Mouse (Mus musculus) embryonic facial prominence, embryonic 12.5 days (tissue): Measurements from ENCODE around the gene Ripk1. TPM values are rescaled to one million over a fixed set of nuclear protein-coding genes. Genes with fewer than 3 reads are reported as not detected.
A peak's percentile ranks its signal among the peaks of the same experiment; 100 is the strongest.
"Not testable (repeated sequence)": the region's sequence is repeated elsewhere in the genome, so short reads cannot be mapped to it uniquely, and the experiment has no call there.

ENCODE experiments used
- ATAC-seq: fragments of 200-750 bp; cut with Nextera tagmentation; 2 replicates; pipeline ENCODE4 v1.8.0; 2017; ENCODE audit not compliant: insufficient number of reproducible peaks, insufficient read depth, low FRiP score, low TSS enrichment
- H3K27ac ChIP-seq: fragments of 300-500 bp; sonication (generic); 2 replicates; pipeline ENCODE4 v1.5.1; 2016; ENCODE audit warnings: mild to moderate bottlenecking
- H3K27me3 ChIP-seq: fragments of 300-500 bp; sonication (generic); 2 replicates; pipeline ENCODE4 v1.6.1; 2016; ENCODE audit warnings: mild to moderate bottlenecking, moderate library complexity
- H3K36me3 ChIP-seq: fragments of 300-500 bp; sonication (generic); 2 replicates; pipeline ENCODE4 v1.6.1; 2016; ENCODE audit warnings: mild to moderate bottlenecking
- H3K4me1 ChIP-seq: fragments of 300-500 bp; sonication (generic); 2 replicates; pipeline ENCODE4 v1.6.1; 2016
- H3K4me2 ChIP-seq: fragments of 300-500 bp; sonication (generic); replicated peaks from 2 replicates; pipeline ENCODE4 v1.6.1; 2016; ENCODE audit warnings: mild to moderate bottlenecking, moderate library complexity
- H3K4me3 ChIP-seq: fragments of 300-500 bp; sonication (generic); 2 replicates; pipeline ENCODE4 v1.5.1; 2016; ENCODE audit warnings: mild to moderate bottlenecking
- H3K9ac ChIP-seq: fragments of 300-500 bp; sonication (generic); 2 replicates; pipeline ENCODE4 v1.6.1; 2016; ENCODE audit warnings: mild to moderate bottlenecking, moderate library complexity
- H3K9me3 ChIP-seq: fragments of 300-500 bp; sonication (generic); 2 replicates; pipeline ENCODE4 v1.6.1; 2016; ENCODE audit warnings: mild to moderate bottlenecking, moderate library complexity
- WGBS: fragments of 180-500 bp; shearing (Covaris S2); methylation state at CpG from one replicate; pipeline ENCODE4 v1.1.7; 2016; 5-methylcytosine and 5-hydroxymethylcytosine counted together
- polyA plus RNA-seq: library from polyadenylated mRNA; unstranded; fragments of >200 nt; fragmentation: Nextera tagmentation; extraction: Ambion mirVana; gene quantifications from 2 replicates; pipeline ENCODE4 v1.2.1, GENCODE M21; 2016

Ripk1 gene
- polyA plus RNA-seq, 1 experiment from 2014 or later, result 16.4 TPM

GRCm38 (mm10) chr13:34062466-34062865, 60.3 kb downstream of the Ripk1 start:
- no peaks in the 10 kb centered on the region for H3K27me3 ChIP-seq
- H3K4me1 ChIP-seq, result no peaks in the 10 kb centered on the region
- WGBS, result 86% methylated on average over 10 of the region's 10 CpGs
- no peak for ATAC-seq
- no peak overlapping the region for H3K27ac ChIP-seq
- H3K4me2 ChIP-seq, result no peak overlapping the region
- no peaks in the 10 kb centered on the region for H3K9me3 ChIP-seq
- no peak overlapping the region for H3K9ac ChIP-seq
- H3K36me3 ChIP-seq, result peaks cover 11% of the 10 kb centered on the region; the same call in 1 of the 2 replicates
- H3K4me3 ChIP-seq, result no peak overlapping the region

- 58% methylated on average over 1 of the region's 1 CpGs for WGBS
- no peaks in the 10 kb centered on the region for H3K27me3 ChIP-seq
- H3K4me3 ChIP-seq, result no peak overlapping the region
- no peak overlapping the region for H3K4me2 ChIP-seq
- H3K4me1 ChIP-seq, result peaks cover 7% of the 10 kb centered on the region
- H3K9ac ChIP-seq, result no peak overlapping the region
- ATAC-seq, result no peak
- H3K9me3 ChIP-seq, result no peaks in the 10 kb centered on the region
- no peak overlapping the region for H3K27ac ChIP-seq
- H3K36me3 ChIP-seq, result peaks cover 8% of the 10 kb centered on the region; the same call in 1 of the 2 replicates
Observed at GRCm38 (mm10) chr13:34066351-34066750, 64.2 kb downstream of the Ripk1 start.

GRCm38 (mm10) chr13:34070296-34070695, 68.1 kb downstream of the Ripk1 start:
- H3K4me2 ChIP-seq, result no peak overlapping the region
- WGBS, result 39% methylated on average over 4 of the region's 4 CpGs
- no peak overlapping the region for H3K4me3 ChIP-seq
- ATAC-seq, result no peak
- no peak overlapping the region for H3K9ac ChIP-seq
- H3K36me3 ChIP-seq, result peaks cover 5% of the 10 kb centered on the region; the same call in 1 of the 2 replicates
- H3K4me1 ChIP-seq, result peaks cover 7% of the 10 kb centered on the region
- H3K27me3 ChIP-seq, result no peaks in the 10 kb centered on the region
- H3K27ac ChIP-seq, result no peak overlapping the region
- no peaks in the 10 kb centered on the region for H3K9me3 ChIP-seq

GRCm38 (mm10) chr13:34071836-34072235, 69.7 kb downstream of the Ripk1 start:
- peaks cover 12% of the 10 kb centered on the region for H3K4me1 ChIP-seq
- H3K27me3 ChIP-seq, result no peaks in the 10 kb centered on the region
- H3K27ac ChIP-seq, result no peak overlapping the region
- H3K36me3 ChIP-seq, result peaks cover 8% of the 10 kb centered on the region; the same call in 1 of the 2 replicates
- ATAC-seq, result no peak
- 84% methylated on average over 6 of the region's 6 CpGs for WGBS
- no peaks in the 10 kb centered on the region for H3K9me3 ChIP-seq
- H3K9ac ChIP-seq, result no peak overlapping the region
- H3K4me3 ChIP-seq, result no peak overlapping the region
- no peak overlapping the region for H3K4me2 ChIP-seq

GRCm38 (mm10) chr13:34072847-34073246, 70.7 kb downstream of the Ripk1 start:
- Histone ChIP-seq H3K27me3 (no peaks in the 10 kb centered on the region), H3K4me2 (no peak overlapping the region), H3K4me3 (no peak overlapping the region), H3K36me3 (peaks cover 8% of the 10 kb centered on the region; the same call in 1 of the 2 replicates), H3K4me1 (peaks cover 17% of the 10 kb centered on the region), H3K9ac (no peak overlapping the region), H3K9me3 (no peaks in the 10 kb centered on the region), H3K27ac (no peak overlapping the region)
- WGBS, result 71% methylated on average over 3 of the region's 3 CpGs
- no peak for ATAC-seq

- not testable (repeated sequence) for H3K27me3 ChIP-seq, H3K27ac ChIP-seq, ATAC-seq, H3K9me3 ChIP-seq, H3K4me3 ChIP-seq, H3K9ac ChIP-seq, H3K4me2 ChIP-seq, H3K36me3 ChIP-seq
- WGBS, result 96% methylated on average over 11 of the region's 17 CpGs
- peaks cover 17% of the 10 kb centered on the region for H3K4me1 ChIP-seq
Observed at GRCm38 (mm10) chr13:34074441-34074840, 72.3 kb downstream of the Ripk1 start.

GRCm38 (mm10) chr13:34075893-34076292, 73.7 kb downstream of the Ripk1 start:
- ATAC-seq, H3K4me3 ChIP-seq, H3K4me1 ChIP-seq, H3K9ac ChIP-seq, H3K36me3 ChIP-seq, H3K9me3 ChIP-seq, H3K4me2 ChIP-seq, H3K27me3 ChIP-seq, H3K27ac ChIP-seq: not testable (repeated sequence)
- WGBS, result 86% methylated on average over 6 of the region's 6 CpGs

- Histone ChIP-seq H3K27ac (no peak overlapping the region; the same call in 1 of the 2 replicates), H3K36me3 (peaks cover 8% of the 10 kb centered on the region; the same call in 1 of the 2 replicates), H3K27me3 (no peaks in the 10 kb centered on the region), H3K9ac (peak overlapping the region; percentile 71; the same call in 1 of the 2 replicates), H3K4me3 (peak overlapping the region; percentile 62), H3K4me1 (peaks cover 10% of the 10 kb centered on the region), H3K4me2 (peak overlapping the region; percentile 82), H3K9me3 (no peaks in the 10 kb centered on the region)
- 64% methylated on average over 20 of the region's 20 CpGs for WGBS
- ATAC-seq, result peak; percentile 16; the same call in 1 of the 2 replicates
Observed at GRCm38 (mm10) chr13:34076561-34077491, 74.7 kb downstream of the Ripk1 start.

GRCm38 (mm10) chr13:34077492-34078271, 75.5 kb downstream of the Ripk1 start, which contains the start of gene Tubb2a:
TSS of gene Tubb2a (minus strand) at chr13:34078007.
- peak within 1 kb of the TSS; percentile 82 for H3K4me2 ChIP-seq
- no peaks in the 10 kb centered on the region for H3K27me3 ChIP-seq
- H3K36me3 ChIP-seq, result peaks cover 8% of the 10 kb centered on the region; the same call in 1 of the 2 replicates
- no peaks in the 10 kb centered on the region for H3K9me3 ChIP-seq
- 0 out of 2 replicates have a peak within 1 kb of the TSS, but pooled peaks have one; percentile 2 for H3K27ac ChIP-seq
- WGBS, result 1% methylated on average over 45 of the region's 45 CpGs
- ATAC-seq, result peak; percentile 85
- peak within 1 kb of the TSS; percentile 62 for H3K4me3 ChIP-seq
- H3K9ac ChIP-seq, result peak within 1 kb of the TSS; percentile 71
- peaks cover 10% of the 10 kb centered on the region for H3K4me1 ChIP-seq

- ATAC-seq, result 0 out of 2 replicates have a peak, but pooled peaks have one; percentile 26
- Histone ChIP-seq H3K9me3 (no peaks in the 10 kb centered on the region), H3K4me2 (peak overlapping the region; percentile 82), H3K9ac (peak overlapping the region; percentile 71; the same call in 1 of the 2 replicates), H3K27me3 (no peaks in the 10 kb centered on the region), H3K4me1 (peaks cover 10% of the 10 kb centered on the region), H3K36me3 (peaks cover 5% of the 10 kb centered on the region; the same call in 1 of the 2 replicates), H3K27ac (no peak overlapping the region), H3K4me3 (peak overlapping the region; percentile 62; the same call in 1 of the 2 replicates)
- 38% methylated on average over 16 of the region's 16 CpGs for WGBS
Observed at GRCm38 (mm10) chr13:34078500-34079280, 76.5 kb downstream of the Ripk1 start.

- Histone ChIP-seq H3K9me3 (no peaks in the 10 kb centered on the region), H3K4me3 (no peak overlapping the region), H3K4me2 (no peak overlapping the region), H3K27me3 (no peaks in the 10 kb centered on the region), H3K27ac (no peak overlapping the region), H3K9ac (no peak overlapping the region), H3K36me3 (peaks cover 4% of the 10 kb centered on the region; the same call in 1 of the 2 replicates), H3K4me1 (peaks cover 10% of the 10 kb centered on the region)
- no peak for ATAC-seq
- whole genome bisulfite sequencing, result 86% methylated on average over 3 of the region's 3 CpGs
Observed at GRCm38 (mm10) chr13:34079801-34080200, 77.6 kb downstream of the Ripk1 start.
